Mouse (Mus musculus) heart, embryonic 12.5 days (tissue): ENCODE data around the gene Uhrf1. TPM values are rescaled to one million over a fixed set of nuclear protein-coding genes. Genes with fewer than 3 reads are reported as not detected.
"Not testable (repeated sequence)": the region's sequence is repeated elsewhere in the genome, so short reads cannot be mapped to it uniquely, and the experiment has no call there.

Experiments
- ATAC-seq: fragments of 200-750 bp; cut with Nextera tagmentation; 2 replicates; pipeline ENCODE4 v1.8.0; 2017; ENCODE audit warnings: moderate TSS enrichment, moderate library complexity; ENCODE audit not compliant: insufficient number of reproducible peaks, low FRiP score
- H3K27ac ChIP-seq: fragments of 300-500 bp; sonication (generic); 2 replicates; pipeline ENCODE4 v1.5.1; 2016; ENCODE audit warnings: mild to moderate bottlenecking, moderate library complexity; ENCODE audit not compliant: poor library complexity, severe bottlenecking
- H3K27me3 ChIP-seq: fragments of 300-500 bp; sonication (generic); replicated peaks from 2 replicates; pipeline ENCODE4 v1.6.1; 2016; ENCODE audit warnings: mild to moderate bottlenecking, moderate library complexity
- H3K36me3 ChIP-seq: fragments of 300-500 bp; sonication (generic); 2 replicates; pipeline ENCODE4 v1.6.1; 2016; ENCODE audit warnings: mild to moderate bottlenecking, moderate library complexity
- H3K4me1 ChIP-seq: fragments of 300-500 bp; sonication (generic); replicated peaks from 2 replicates; pipeline ENCODE4 v1.6.1; 2016; ENCODE audit warnings: mild to moderate bottlenecking
- H3K4me2 ChIP-seq: fragments of 300-500 bp; sonication (generic); 2 replicates; pipeline ENCODE4 v1.6.1; 2016; ENCODE audit warnings: mild to moderate bottlenecking, moderate library complexity
- H3K4me3 ChIP-seq: fragments of 300-500 bp; sonication (generic); 2 replicates; pipeline ENCODE4 v1.5.1; 2016; ENCODE audit warnings: mild to moderate bottlenecking
- H3K9ac ChIP-seq: fragments of 300-500 bp; sonication (generic); 2 replicates; pipeline ENCODE4 v1.6.1; 2016; ENCODE audit warnings: mild to moderate bottlenecking, moderate library complexity
- H3K9me3 ChIP-seq: fragments of 300-500 bp; sonication (generic); replicated peaks from 2 replicates; pipeline ENCODE4 v1.6.1; 2016; ENCODE audit warnings: mild to moderate bottlenecking, moderate library complexity
- WGBS: fragments of 180-500 bp; shearing (Covaris S2); methylation state at CpG from one replicate; pipeline ENCODE4 v1.1.7; 2016; 5-methylcytosine and 5-hydroxymethylcytosine counted together
- polyA plus RNA-seq: library from polyadenylated mRNA; unstranded; fragments of >200 nt; fragmentation: Nextera tagmentation; extraction: Ambion mirVana; gene quantifications from 2 replicates; pipeline ENCODE4 v1.2.1, GENCODE M21; 2016

Uhrf1 gene
- polyA plus RNA-seq = 88.4 and 91.2 TPM in 2 replicates

DNA sequence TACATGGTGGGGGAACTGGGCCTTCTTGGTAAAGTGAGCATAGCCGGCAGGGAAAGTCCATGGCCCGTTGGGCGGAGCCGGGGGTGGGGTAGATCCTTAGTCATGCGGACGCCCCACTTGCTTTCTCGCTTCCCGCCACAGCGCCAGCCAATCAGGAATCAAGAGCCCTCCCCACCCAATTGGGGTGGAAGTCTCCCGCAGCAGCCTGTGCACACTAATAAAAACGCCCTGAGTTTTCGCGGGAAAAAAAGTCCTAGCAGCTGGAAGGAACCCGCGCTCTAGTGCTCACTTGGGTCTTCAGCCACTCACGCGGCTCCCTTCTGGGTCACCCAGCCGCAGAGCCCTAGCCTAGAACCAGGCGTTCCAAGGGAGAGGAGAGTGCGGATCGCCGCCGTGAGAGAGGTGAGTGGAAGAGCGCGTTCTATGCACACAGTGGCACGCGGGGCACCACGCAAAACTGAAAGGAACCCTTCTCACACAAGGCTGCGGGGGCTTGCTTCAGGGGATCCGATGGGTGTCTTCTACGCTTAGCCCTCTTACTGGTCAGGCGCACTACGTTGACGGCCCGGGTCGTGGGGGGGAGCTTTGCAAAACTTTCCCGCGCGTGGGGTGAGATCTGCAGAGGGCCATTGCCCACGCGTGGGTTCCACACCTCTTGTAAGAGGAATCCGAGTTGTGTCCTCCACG lies at the start of gene Uhrf1:
Gene Uhrf1 (plus strand): TSS at position 162 of the 687 bp plus-strand sequence.
- peak within 1 kb of the TSS; percentile 91 for H3K9ac ChIP-seq
- H3K27ac ChIP-seq = peak within 1 kb of the TSS; percentile 87
- peaks cover 33% of the 10 kb centered on the region for H3K4me1 ChIP-seq

GRCm38 (mm10) chr17:56254695-56255094 lies 48.4 kb upstream of the Uhrf1 start:
- Histone ChIP-seq H3K4me3 (no peak overlapping the region), H3K27ac (no peak overlapping the region), H3K36me3 (peaks cover 22% of the 10 kb centered on the region), H3K4me2 (no peak overlapping the region), H3K9me3 (no peaks in the 10 kb centered on the region), H3K9ac (no peak overlapping the region), H3K27me3 (no peaks in the 10 kb centered on the region), H3K4me1 (peaks cover 32% of the 10 kb centered on the region)
- 83% methylated on average over 4 of the region's 4 CpGs for WGBS
- ATAC-seq = no peak

More for the DNA sequence above, at the start of gene Uhrf1:
- no peaks in the 10 kb centered on the region for H3K27me3 ChIP-seq
- peak within 1 kb of the TSS; percentile 80 for H3K4me3 ChIP-seq
- WGBS = under 1% methylated on average over 43 of the region's 43 CpGs
- peaks cover 31% of the 10 kb centered on the region for H3K36me3 ChIP-seq
- H3K9me3 ChIP-seq = no peaks in the 10 kb centered on the region
- H3K4me2 ChIP-seq = peak within 1 kb of the TSS; percentile 99
- ATAC-seq = peak; percentile 83

GRCm38 (mm10) chr17:56255429-56255828 lies 47.7 kb upstream of the Uhrf1 start:
- peak overlapping the region; percentile 39 for H3K4me2 ChIP-seq
- no peak overlapping the region for H3K27ac ChIP-seq
- H3K4me3 ChIP-seq = peak overlapping the region; percentile 82; the same call in 1 of the 2 replicates
- H3K27me3 ChIP-seq = no peaks in the 10 kb centered on the region
- H3K9ac ChIP-seq = no peak overlapping the region
- H3K9me3 ChIP-seq = no peaks in the 10 kb centered on the region
- H3K4me1 ChIP-seq = peaks cover 39% of the 10 kb centered on the region
- no peak for ATAC-seq
- H3K36me3 ChIP-seq = peaks cover 29% of the 10 kb centered on the region
- 22% methylated on average over 9 of the region's 9 CpGs for WGBS

DNA sequence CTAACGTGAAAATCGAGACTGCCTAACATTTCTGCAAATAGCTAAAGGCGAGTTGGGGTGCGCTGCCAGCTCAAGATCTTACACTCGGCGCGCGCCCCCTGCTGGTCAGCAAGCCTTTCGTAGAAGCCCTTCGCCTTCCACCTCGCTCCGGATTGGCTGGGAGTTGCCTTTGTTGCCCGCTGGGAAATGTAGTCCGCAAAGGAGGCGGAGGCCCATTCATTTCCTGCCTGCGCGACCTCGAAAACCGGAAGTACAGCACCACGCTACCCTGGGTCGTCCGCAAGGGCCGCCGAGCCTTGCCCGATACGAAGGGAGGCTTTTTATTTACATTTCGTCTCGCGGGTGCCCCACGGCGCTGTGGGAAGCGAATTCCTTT lies 47.3 kb upstream of the Uhrf1 start:
- WGBS = under 1% methylated on average over 32 of the region's 32 CpGs
- Histone ChIP-seq H3K4me1 (peaks cover 42% of the 10 kb centered on the region), H3K4me2 (peak overlapping the region; percentile 99), H3K9me3 (no peaks in the 10 kb centered on the region), H3K27me3 (no peaks in the 10 kb centered on the region), H3K27ac (peak overlapping the region; percentile 85), H3K4me3 (peak overlapping the region; percentile 82), H3K9ac (peak overlapping the region; percentile 21; the same call in 1 of the 2 replicates), H3K36me3 (peaks cover 33% of the 10 kb centered on the region)
- ATAC-seq = peak; percentile 92

DNA sequence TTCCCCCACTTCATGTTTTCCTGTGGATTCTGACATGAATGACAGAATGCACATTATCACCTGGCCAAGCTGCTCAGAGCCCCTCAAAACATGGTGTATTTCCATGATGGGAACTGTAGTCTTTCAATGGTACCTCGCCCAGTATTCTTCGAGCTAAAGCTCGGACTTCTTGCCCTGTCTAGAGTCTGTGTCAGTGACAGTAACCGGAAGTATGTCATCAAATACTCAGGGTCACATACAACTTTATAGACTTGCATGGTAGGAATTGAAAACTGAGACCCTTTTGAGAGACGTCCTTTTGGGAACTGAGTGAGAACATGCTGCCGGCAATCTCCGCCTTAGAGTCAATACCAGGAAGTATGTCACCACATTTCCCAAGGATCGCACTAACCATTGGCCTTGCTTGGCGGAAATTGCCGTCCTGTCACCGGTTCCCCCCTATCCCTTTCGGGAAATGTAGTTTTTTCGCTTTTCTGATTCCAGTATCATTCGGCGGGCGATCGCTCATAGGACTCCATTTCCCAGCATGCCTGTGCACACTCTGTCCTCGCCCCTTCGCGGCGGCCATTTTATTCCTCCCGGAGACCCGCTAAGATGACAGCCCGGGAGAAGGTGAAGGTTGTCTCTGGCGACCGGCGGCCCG lies 46.8 kb upstream of the Uhrf1 start, which contains the start of gene Fem1a:
Gene Fem1a (plus strand): TSS at position 572 of the 643 bp plus-strand sequence.
- Histone ChIP-seq H3K27ac (peak within 1 kb of the TSS; percentile 85), H3K4me2 (peak within 1 kb of the TSS; percentile 99), H3K4me1 (peaks cover 42% of the 10 kb centered on the region), H3K9ac (peak within 1 kb of the TSS; percentile 82), H3K4me3 (peak within 1 kb of the TSS; percentile 82), H3K9me3 (no peaks in the 10 kb centered on the region), H3K36me3 (peaks cover 39% of the 10 kb centered on the region), H3K27me3 (no peaks in the 10 kb centered on the region)
- under 1% methylated on average over 28 of the region's 28 CpGs for WGBS
- ATAC-seq = peak; percentile 92

DNA sequence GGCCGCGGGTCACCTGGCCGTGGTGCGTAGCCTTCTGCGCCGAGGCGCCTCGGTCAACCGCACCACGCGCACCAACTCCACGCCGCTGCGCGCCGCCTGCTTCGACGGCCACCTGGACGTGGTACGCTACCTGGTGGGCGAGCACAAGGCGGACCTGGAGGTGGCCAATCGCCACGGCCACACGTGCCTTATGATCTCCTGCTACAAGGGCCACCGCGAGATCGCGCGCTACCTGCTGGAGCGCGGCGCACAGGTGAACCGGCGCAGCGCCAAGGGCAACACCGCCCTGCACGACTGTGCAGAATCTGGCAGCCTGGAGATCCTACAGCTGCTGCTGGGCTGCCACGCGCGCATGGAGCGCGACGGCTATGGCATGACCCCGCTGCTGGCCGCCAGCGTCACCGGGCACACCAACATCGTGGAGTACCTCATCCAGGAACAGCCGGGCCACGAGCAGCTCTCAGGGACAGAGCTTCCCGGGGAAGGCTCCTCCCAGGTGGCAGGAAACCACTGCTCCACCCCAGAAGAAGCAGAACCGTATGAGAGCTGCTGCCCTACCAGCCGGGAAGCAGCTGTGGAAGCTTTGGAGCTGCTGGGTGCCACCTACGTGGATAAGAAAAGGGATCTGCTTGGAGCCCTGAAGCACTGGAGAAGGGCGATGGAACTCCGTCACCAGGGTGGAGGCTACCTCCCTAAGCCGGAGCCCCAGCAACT lies 45.8 kb upstream of the Uhrf1 start:
- ATAC-seq = no peak
- WGBS = 8% methylated on average over 52 of the region's 58 CpGs

DNA sequence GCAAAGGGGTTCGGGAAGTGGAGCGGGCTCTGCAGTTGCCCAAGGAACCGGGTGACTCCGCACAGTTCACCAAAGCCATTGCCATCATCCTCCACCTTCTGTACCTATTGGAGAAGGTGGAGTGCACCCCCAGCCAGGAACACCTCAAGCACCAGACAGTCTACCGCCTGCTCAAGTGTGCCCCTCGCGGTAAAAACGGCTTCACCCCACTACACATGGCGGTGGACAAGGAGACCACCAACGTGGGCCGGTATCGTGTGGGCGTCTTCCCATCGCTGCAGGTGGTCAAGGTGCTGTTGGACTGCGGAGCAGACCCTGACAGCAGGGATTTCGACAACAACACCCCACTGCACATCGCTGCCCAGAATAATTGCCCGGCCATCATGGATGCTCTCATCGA lies 44.9 kb upstream of the Uhrf1 start:
- ATAC-seq, H3K27me3 ChIP-seq, H3K27ac ChIP-seq, H3K9me3 ChIP-seq, H3K9ac ChIP-seq: not testable (repeated sequence)
- Histone ChIP-seq H3K36me3 (peaks cover 48% of the 10 kb centered on the region), H3K4me3 (peak overlapping the region; percentile 8; the same call in 1 of the 2 replicates), H3K4me1 (peaks cover 61% of the 10 kb centered on the region), H3K4me2 (peak overlapping the region; percentile 99)
- WGBS = 92% methylated on average over 19 of the region's 19 CpGs

More for the DNA sequence above, 45.8 kb upstream of the Uhrf1 start:
- no peaks in the 10 kb centered on the region for H3K27me3 ChIP-seq
- peak overlapping the region; percentile 99 for H3K4me2 ChIP-seq
- H3K9me3 ChIP-seq = no peaks in the 10 kb centered on the region
- H3K4me1 ChIP-seq = peaks cover 52% of the 10 kb centered on the region
- peaks cover 44% of the 10 kb centered on the region for H3K36me3 ChIP-seq
- H3K9ac ChIP-seq = peak overlapping the region; percentile 82
- H3K4me3 ChIP-seq = peak overlapping the region; percentile 82
- H3K27ac ChIP-seq = peak overlapping the region; percentile 85; the same call in 1 of the 2 replicates

GRCm38 (mm10) chr17:56258812-56259211 lies 44.3 kb upstream of the Uhrf1 start:
- not testable (repeated sequence) for ATAC-seq, H3K27me3 ChIP-seq, H3K9me3 ChIP-seq, H3K27ac ChIP-seq
- Histone ChIP-seq H3K4me3 (peak overlapping the region; percentile 11; the same call in 1 of the 2 replicates), H3K36me3 (peaks cover 48% of the 10 kb centered on the region), H3K4me2 (peak overlapping the region; percentile 99), H3K9ac (peak overlapping the region; percentile 23), H3K4me1 (peaks cover 62% of the 10 kb centered on the region)
- WGBS = 75% methylated on average over 2 of the region's 2 CpGs

- Histone ChIP-seq H3K9me3 (no peaks in the 10 kb centered on the region), H3K4me3 (0 out of 2 replicates have a peak overlapping the region, but pooled peaks have one; percentile 11), H3K27me3 (no peaks in the 10 kb centered on the region), H3K9ac (peak overlapping the region; percentile 23; the same call in 1 of the 2 replicates), H3K4me2 (peak overlapping the region; percentile 99), H3K36me3 (peaks cover 48% of the 10 kb centered on the region), H3K4me1 (peaks cover 62% of the 10 kb centered on the region), H3K27ac (no peak overlapping the region)
- ATAC-seq = no peak
- WGBS = 88% methylated on average over 10 of the region's 10 CpGs
These were observed 43.7 kb upstream of the Uhrf1 start for GRCm38 (mm10) chr17:56259301-56260037.

GRCm38 (mm10) chr17:56261166-56261565 lies 42.0 kb upstream of the Uhrf1 start:
- Histone ChIP-seq H3K4me3 (no peak overlapping the region), H3K27ac (peak overlapping the region; percentile 42; the same call in 1 of the 2 replicates), H3K36me3 (peaks cover 57% of the 10 kb centered on the region), H3K4me2 (0 out of 2 replicates have a peak overlapping the region, but pooled peaks have one; percentile 20), H3K27me3 (no peaks in the 10 kb centered on the region), H3K4me1 (peaks cover 65% of the 10 kb centered on the region), H3K9ac (peak overlapping the region; percentile 49; the same call in 1 of the 2 replicates), H3K9me3 (no peaks in the 10 kb centered on the region)
- WGBS = 55% methylated on average over 3 of the region's 3 CpGs
- no peak for ATAC-seq
